9 mouse cellular contexts compared by ENCODE assay signal in the genomic region with DNA sequence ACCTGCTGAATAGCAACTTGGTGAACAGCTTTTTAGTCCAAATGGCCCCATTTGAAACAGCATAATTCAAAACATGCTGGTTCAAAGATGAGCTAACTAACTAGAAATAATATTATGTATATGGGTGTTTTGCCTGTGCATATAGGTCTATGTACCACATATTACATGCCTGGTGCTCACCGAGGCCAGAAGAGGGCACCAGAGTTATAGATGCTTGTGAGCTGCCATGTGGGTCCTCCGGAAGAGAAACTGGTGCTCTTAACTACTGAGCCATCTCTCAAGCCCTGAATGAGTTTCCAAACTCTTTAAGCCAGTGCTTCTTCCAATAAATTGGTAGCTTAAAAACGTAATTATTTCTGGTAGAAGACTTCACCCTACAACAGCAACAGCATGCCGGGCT. TPM values are rescaled to one million over a fixed set of nuclear protein-coding genes. Genes with fewer than 3 reads are reported as not detected.
DNase-seq lines count a peak whose midpoint lies in the region; ATAC-seq and TF ChIP-seq lines count a peak whose summit lies in the region.
"Had no signal": no experiment of that assay in that cellular context is flagged by ENCODE, and none has a peak within 500 bp of the region (broad histone marks: within the 10 kb centered on the region; RNA-seq: fewer than 3 reads in every experiment).

No protein-coding gene starts in this region.

- no peak overlapping the region for H3K27ac ChIP-seq in intestine, postnatal 0 days (ENCODE audit: low read depth, low read length)
- H3K27ac ChIP-seq in intestine, embryonic 16.5 days (ENCODE audit: low read length): no peak overlapping the region
- H3K27ac ChIP-seq in neural tube, embryonic 13.5 days (replicated peaks): no peak overlapping the region
- H3K27ac ChIP-seq: limb, embryonic 15.5 days had no signal

- no peak overlapping the region for H3K4me2 ChIP-seq in intestine, postnatal 0 days (replicated peaks; ENCODE audit: low read depth)
- no peak overlapping the region for H3K4me2 ChIP-seq in intestine, embryonic 16.5 days (ENCODE audit: low read depth, low read length)
- no peak overlapping the region for H3K4me2 ChIP-seq in neural tube, embryonic 13.5 days
- H3K4me2 ChIP-seq: limb, embryonic 15.5 days had no signal

- DNase-seq in adrenal gland, postnatal 25 days: peak; percentile 48
- peak; percentile 14 for DNase-seq in gastrocnemius, postnatal 10 days
- DNase-seq in kidney, postnatal 4 days: peak; percentile 68 to 75
- peak; percentile 19 for DNase-seq in yolk sac, embryonic 10.5 days (ENCODE audit: low spot score)

- H3K27me3 ChIP-seq in intestine, postnatal 0 days (replicated peaks; ENCODE audit: control insufficient read depth, insufficient read depth, low read length): no peaks in the 10 kb centered on the region
- no peaks in the 10 kb centered on the region for H3K27me3 ChIP-seq in intestine, embryonic 16.5 days (replicated peaks; ENCODE audit: control insufficient read depth, insufficient read depth, low read length)
- H3K27me3 ChIP-seq in neural tube, embryonic 13.5 days: no peaks in the 10 kb centered on the region
- H3K27me3 ChIP-seq: limb, embryonic 15.5 days had no signal

- no peak for ATAC-seq in intestine, postnatal 0 days
- no peak for ATAC-seq in intestine, embryonic 16.5 days
- peak; percentile 78 for ATAC-seq in CD4-positive, CD25-positive, alpha-beta regulatory T cell, adult 4 months
- ATAC-seq in neural tube, embryonic 13.5 days (ENCODE audit: low read depth): peak; percentile 53; the same call in 1 of the 2 replicates

- no peaks in the 10 kb centered on the region; the same call in 1 of the 2 replicates for H3K36me3 ChIP-seq in intestine, postnatal 0 days (ENCODE audit: control insufficient read depth, insufficient read depth)
- no peaks in the 10 kb centered on the region for H3K36me3 ChIP-seq in intestine, embryonic 16.5 days (ENCODE audit: control insufficient read depth, insufficient read depth, low read length)
- peaks cover 6% of the 10 kb centered on the region; the same call in 1 of the 2 replicates for H3K36me3 ChIP-seq in neural tube, embryonic 13.5 days
- H3K36me3 ChIP-seq: limb, embryonic 15.5 days had no signal

- H3K9ac ChIP-seq in intestine, postnatal 0 days (ENCODE audit: low read depth, low read length): no peak overlapping the region
- no peak overlapping the region for H3K9ac ChIP-seq in intestine, embryonic 16.5 days (ENCODE audit: low read depth, low read length)
- H3K9ac ChIP-seq in neural tube, embryonic 13.5 days: no peak overlapping the region
- H3K9ac ChIP-seq: limb, embryonic 15.5 days had no signal

- H3K4me1 ChIP-seq in intestine, postnatal 0 days (replicated peaks; ENCODE audit: control insufficient read depth, insufficient read depth, low read length): no peaks in the 10 kb centered on the region
- no peaks in the 10 kb centered on the region for H3K4me1 ChIP-seq in intestine, embryonic 16.5 days (ENCODE audit: control insufficient read depth, insufficient read depth, low read length)
- H3K4me1 ChIP-seq in neural tube, embryonic 13.5 days (replicated peaks): no peaks in the 10 kb centered on the region
- H3K4me1 ChIP-seq: limb, embryonic 15.5 days had no signal

- WGBS in intestine, postnatal 0 days: 60% methylated on average over 4 of the region's 4 CpGs
- WGBS in intestine, embryonic 16.5 days: 56% methylated on average over 4 of the region's 4 CpGs
- WGBS in neural tube, embryonic 13.5 days: 57% methylated on average over 4 of the region's 4 CpGs

- TF ChIP-seq CTCF in intestine, postnatal 0 days (IDR thresholded peaks at IDR 0.05; ENCODE audit: low read depth): peak; percentile 83

- no peaks in the 10 kb centered on the region for H3K9me3 ChIP-seq in intestine, postnatal 0 days (ENCODE audit: control insufficient read depth)
- no peaks in the 10 kb centered on the region for H3K9me3 ChIP-seq in intestine, embryonic 16.5 days (ENCODE audit: control insufficient read depth, low read length)
- no peaks in the 10 kb centered on the region for H3K9me3 ChIP-seq in neural tube, embryonic 13.5 days
- H3K9me3 ChIP-seq: limb, embryonic 15.5 days had no signal

- no peak overlapping the region for H3K4me3 ChIP-seq in intestine, postnatal 0 days (ENCODE audit: low read depth, low read length)
- H3K4me3 ChIP-seq in intestine, embryonic 16.5 days (ENCODE audit: low read length): no peak overlapping the region
- H3K4me3 ChIP-seq in neural tube, embryonic 13.5 days: no peak overlapping the region
- H3K4me3 ChIP-seq: limb, embryonic 15.5 days had no signal

RNA-seq across cellular contexts. Expression of a gene that starts 37.7 kb away (rescaled TPM):
- polyA plus RNA-seq in intestine, postnatal 0 days (2015; fragmentation: Nextera tagmentation; extraction: Ambion mirVana): 65.5 and 70.2 TPM in 2 replicates
- polyA plus RNA-seq in intestine, embryonic 16.5 days (2015; fragmentation: Nextera tagmentation; extraction: Ambion mirVana): 102 and 104 TPM in 2 replicates
- polyA plus RNA-seq in CD4-positive, CD25-positive, alpha-beta regulatory T cell, adult 4 months (2017; shearing (Covaris generic)): 100 to 1,000 TPM; 147 to 187 TPM
- 44.1 and 65.6 TPM in 2 replicates for total RNA-seq in adrenal gland, postnatal 25 days (2021)
- total RNA-seq in gastrocnemius, postnatal 10 days (2021): 10 to 100 TPM; 42.1 to 43.5 TPM
- polyA plus RNA-seq in neural tube, embryonic 13.5 days (2015; fragmentation: Nextera tagmentation; extraction: Ambion mirVana): 73.8 and 91.2 TPM in 2 replicates

Comparison
In these comparisons a context has a peak if more than half of its experiments do, and no peak if none do; other contexts are left out.
1. ATAC-seq: peak in CD4-positive, CD25-positive, alpha-beta regulatory T cell, adult 4 months (single experiment) and neural tube, embryonic 13.5 days (single experiment); none in intestine, postnatal 0 days (single experiment) and intestine, embryonic 16.5 days (single experiment).
2. DNase-seq: peak in every context shown above with its lines; median percentile 72 in kidney, postnatal 4 days; 48 in adrenal gland, postnatal 25 days; 19 in yolk sac, embryonic 10.5 days; 14 in gastrocnemius, postnatal 10 days.